Mouse (Mus musculus) hindbrain, postnatal 0 days (tissue): ENCODE results near the gene Aldh3b1. TPM values are rescaled to one million over a fixed set of nuclear protein-coding genes. Genes with fewer than 3 reads are reported as not detected.

Source experiments
- ATAC-seq: fragments of 200-750 bp; cut with Nextera tagmentation; 2 replicates; pipeline ENCODE4 v1.8.0; 2017; ENCODE audit warnings: mild to moderate bottlenecking, moderate TSS enrichment, moderate library complexity
- DNase-seq: peaks from one replicate; pipeline ENCODE4 v3.0.0-alpha.2; 2015; ENCODE audit warnings: low spot score
- H3K27ac ChIP-seq: fragments of 300-500 bp; sonication (generic); 2 replicates; pipeline ENCODE4 v1.5.1; 2014; ENCODE audit warnings: mild to moderate bottlenecking
- H3K27me3 ChIP-seq: fragments of 300-500 bp; sonication (generic); 2 replicates; pipeline ENCODE4 v1.6.1; 2014; ENCODE audit warnings: low read length, mixed read lengths; ENCODE audit not compliant: insufficient read depth
- H3K36me3 ChIP-seq: fragments of 300-500 bp; sonication (generic); 2 replicates; pipeline ENCODE4 v1.6.1; 2014; ENCODE audit warnings: low read length, mixed read lengths; ENCODE audit not compliant: insufficient read depth
- H3K4me1 ChIP-seq: fragments of 300-500 bp; sonication (generic); 2 replicates; pipeline ENCODE4 v1.6.1; 2014; ENCODE audit warnings: antibody characterized with exemption, low read length, mixed read lengths; ENCODE audit not compliant: insufficient read depth
- H3K4me2 ChIP-seq: fragments of 300-500 bp; sonication (generic); 2 replicates; pipeline ENCODE4 v1.6.1; 2014; ENCODE audit warnings: low read depth, mild to moderate bottlenecking, low read length, moderate library complexity, mixed read lengths
- H3K4me3 ChIP-seq: fragments of 300-500 bp; sonication (generic); 2 replicates; pipeline ENCODE4 v1.5.1; 2014; ENCODE audit warnings: low read length
- H3K9ac ChIP-seq: fragments of 300-500 bp; sonication (generic); replicated peaks from 2 replicates; pipeline ENCODE4 v1.6.1; 2014; ENCODE audit warnings: mild to moderate bottlenecking, low read length, moderate library complexity, mixed read lengths
- H3K9me3 ChIP-seq: fragments of 300-500 bp; sonication (generic); 2 replicates; pipeline ENCODE4 v1.6.1; 2016; ENCODE audit warnings: low read length, mixed read lengths
- CTCF ChIP-seq: IDR thresholded peaks from 2 replicates; pipeline ENCODE4 v1.5.1; 2016; ENCODE audit warnings: antibody characterized with exemption, control low read depth, low read depth
- WGBS: fragments of 180-500 bp; shearing (Covaris S2); extraction: QIAGEN DNeasy Blood & Tissue Kit; methylation state at CpG from one replicate; pipeline ENCODE4 v1.1.7; 2014; 5-methylcytosine and 5-hydroxymethylcytosine counted together
- polyA plus RNA-seq: library from polyadenylated mRNA; unstranded; fragments of >200 nt; fragmentation: Nextera tagmentation; extraction: Ambion mirVana; gene quantifications from 2 replicates; pipeline ENCODE4 v1.2.1, GENCODE M21; 2015
- total RNA-seq: library from RNA; depleted of rRNA; stranded (reverse); fragments of >200 nt; gene quantifications from 2 replicates; pipeline ENCODE4 v1.2.3, GENCODE M21; 2014

The Aldh3b1 gene
- total and polyA plus RNA-seq, 2 experiments from 2014 or later, result 3.0 to 3.5 TPM

GRCm38 (mm10) chr19:3935032-3935895, 5.7 kb upstream of the Aldh3b1 start, which contains the start of gene Unc93b1:
Gene Unc93b1 (plus strand): TSS chr19:3935186.
- ATAC-seq, result peak; percentile 78
- no peaks in the 10 kb centered on the region for H3K36me3 ChIP-seq
- peak within 1 kb of the TSS; percentile 78 for H3K4me2 ChIP-seq
- no peak within 1 kb of the TSS for H3K27ac ChIP-seq
- H3K9me3 ChIP-seq, result no peaks in the 10 kb centered on the region
- 7% methylated on average over 42 of the region's 42 CpGs for WGBS
- peak within 1 kb of the TSS; percentile 36 for H3K4me3 ChIP-seq
- TF ChIP-seq CTCF, result no peak
- H3K9ac ChIP-seq, result peak within 1 kb of the TSS; percentile 39
- H3K4me1 ChIP-seq, result 0 out of 2 replicates have a peak, but pooled peaks cover 15% of the 10 kb centered on the region
- H3K27me3 ChIP-seq, result no peaks in the 10 kb centered on the region
- peak; percentile 50 for DNase-seq

GRCm38 (mm10) chr19:3931716-3932115, 2.1 kb upstream of the Aldh3b1 start:
- no peak for TF ChIP-seq CTCF
- no peaks in the 10 kb centered on the region for H3K9me3 ChIP-seq
- DNase-seq (no peak), ATAC-seq (no peak)
- H3K4me3 ChIP-seq, result no peak overlapping the region
- no peaks in the 10 kb centered on the region for H3K36me3 ChIP-seq
- H3K4me2 ChIP-seq, result no peak overlapping the region
- H3K9ac ChIP-seq, result no peak overlapping the region
- H3K27ac ChIP-seq, result no peak overlapping the region
- H3K4me1 ChIP-seq, result 0 out of 2 replicates have a peak, but pooled peaks cover 18% of the 10 kb centered on the region
- WGBS, result 90% methylated on average over 9 of the region's 9 CpGs
- H3K27me3 ChIP-seq, result no peaks in the 10 kb centered on the region

- Histone ChIP-seq H3K9ac (peak overlapping the region; percentile 25; the same call in 1 of the 2 replicates), H3K4me2 (no peak overlapping the region), H3K4me1 (0 out of 2 replicates have a peak, but pooled peaks cover 12% of the 10 kb centered on the region), H3K4me3 (no peak overlapping the region), H3K9me3 (no peaks in the 10 kb centered on the region), H3K27ac (peak overlapping the region; percentile 73), H3K27me3 (no peaks in the 10 kb centered on the region), H3K36me3 (no peaks in the 10 kb centered on the region)
- TF ChIP-seq CTCF, result no peak
- WGBS, result 61% methylated on average over 21 of the region's 21 CpGs
- ATAC-seq (no peak), DNase-seq (peak; percentile 31)
These were observed 852 bp upstream of the Aldh3b1 start for GRCm38 (mm10) chr19:3930262-3931057.

- Histone ChIP-seq H3K4me1 (0 out of 2 replicates have a peak, but pooled peaks cover 9% of the 10 kb centered on the region), H3K36me3 (no peaks in the 10 kb centered on the region), H3K9me3 (no peaks in the 10 kb centered on the region), H3K27ac (peak overlapping the region; percentile 73; the same call in 1 of the 2 replicates), H3K9ac (no peak overlapping the region), H3K27me3 (no peaks in the 10 kb centered on the region), H3K4me2 (no peak overlapping the region), H3K4me3 (no peak overlapping the region)
- no peak for DNase-seq
- TF ChIP-seq CTCF, result no peak
- WGBS, result 50% methylated on average over 4 of the region's 4 CpGs
- no peak for ATAC-seq
These were observed 829 bp downstream of the Aldh3b1 start for GRCm38 (mm10) chr19:3928779-3929178.

GRCm38 (mm10) chr19:3927989-3928388, 1.6 kb downstream of the Aldh3b1 start:
- H3K9me3 ChIP-seq, result no peaks in the 10 kb centered on the region
- ATAC-seq (no peak), DNase-seq (no peak)
- no peak overlapping the region for H3K4me2 ChIP-seq
- H3K4me1 ChIP-seq, result 0 out of 2 replicates have a peak, but pooled peaks cover 9% of the 10 kb centered on the region
- H3K27me3 ChIP-seq, result no peaks in the 10 kb centered on the region
- H3K36me3 ChIP-seq, result no peaks in the 10 kb centered on the region
- no peak for TF ChIP-seq CTCF
- no peak overlapping the region for H3K9ac ChIP-seq
- H3K4me3 ChIP-seq, result no peak overlapping the region
- 88% methylated on average over 4 of the region's 4 CpGs for WGBS
- H3K27ac ChIP-seq, result no peak overlapping the region

- ATAC-seq (no peak), DNase-seq (no peak)
- Histone ChIP-seq H3K9ac (no peak overlapping the region), H3K4me3 (no peak overlapping the region), H3K27ac (no peak overlapping the region), H3K36me3 (no peaks in the 10 kb centered on the region), H3K9me3 (no peaks in the 10 kb centered on the region), H3K4me2 (no peak overlapping the region), H3K27me3 (no peaks in the 10 kb centered on the region), H3K4me1 (0 out of 2 replicates have a peak, but pooled peaks cover 9% of the 10 kb centered on the region)
- TF ChIP-seq CTCF, result no peak
- WGBS, result 58% methylated on average over 6 of the region's 6 CpGs
These were observed 2.9 kb downstream of the Aldh3b1 start for GRCm38 (mm10) chr19:3926685-3927084.
